Mouse (Mus musculus): Measurements from ENCODE around the gene Hat1.

DNA sequence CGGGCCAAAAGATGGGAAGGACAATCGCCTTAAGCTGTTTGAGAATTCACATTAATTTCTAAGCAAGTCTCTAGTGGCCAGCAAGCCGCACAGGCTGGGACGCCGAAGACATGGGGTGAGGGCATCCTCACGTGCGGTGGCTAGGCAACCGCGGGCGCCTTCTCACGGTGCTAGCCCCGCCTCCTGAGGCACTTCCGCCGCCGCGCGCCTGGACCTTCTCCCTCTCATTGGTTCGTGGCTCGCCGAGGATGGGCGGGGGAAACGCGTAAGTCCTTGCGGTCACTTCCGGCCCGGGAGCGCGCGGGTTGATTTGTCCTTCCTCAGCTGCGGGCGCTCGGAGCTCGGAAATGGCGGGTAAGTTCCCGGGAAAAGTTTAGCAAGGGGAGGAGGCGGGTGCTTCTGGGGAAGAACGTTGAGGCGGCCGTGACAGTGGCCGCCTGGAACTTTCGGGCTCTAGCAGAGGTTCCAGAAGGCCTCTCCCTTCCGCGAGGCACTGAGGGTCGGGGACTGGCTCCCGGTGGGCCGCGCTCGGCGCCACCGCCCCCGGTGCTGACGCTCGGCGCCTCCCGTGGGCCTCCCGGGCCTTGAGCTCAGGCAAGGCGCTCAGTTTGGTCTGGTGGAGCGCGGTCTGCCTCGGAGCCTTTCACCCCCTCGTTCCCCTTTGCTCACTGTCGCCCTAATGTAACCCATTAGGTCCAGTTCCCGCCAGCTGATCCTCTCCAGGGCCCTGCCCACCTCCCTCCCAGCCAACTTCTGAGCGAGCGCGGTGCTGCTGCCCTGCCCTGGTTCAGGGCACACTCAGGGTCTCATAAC, at the start of gene Hat1:
- TF ChIP-seq CTCF (IDR thresholded peaks at IDR 0.05; ENCODE audit: borderline replicate concordance, control insufficient read depth, extremely low read depth, insufficient read depth, low read length, poor library complexity) (no peak), POLR2A (IDR thresholded peaks at IDR 0.05; ENCODE audit: control insufficient read depth, extremely low read depth, insufficient read depth, low read length, poor library complexity) (peak; percentile 67)
